Comparison of ENCODE assay signal across 9 mouse cellular contexts in the genomic region with DNA sequence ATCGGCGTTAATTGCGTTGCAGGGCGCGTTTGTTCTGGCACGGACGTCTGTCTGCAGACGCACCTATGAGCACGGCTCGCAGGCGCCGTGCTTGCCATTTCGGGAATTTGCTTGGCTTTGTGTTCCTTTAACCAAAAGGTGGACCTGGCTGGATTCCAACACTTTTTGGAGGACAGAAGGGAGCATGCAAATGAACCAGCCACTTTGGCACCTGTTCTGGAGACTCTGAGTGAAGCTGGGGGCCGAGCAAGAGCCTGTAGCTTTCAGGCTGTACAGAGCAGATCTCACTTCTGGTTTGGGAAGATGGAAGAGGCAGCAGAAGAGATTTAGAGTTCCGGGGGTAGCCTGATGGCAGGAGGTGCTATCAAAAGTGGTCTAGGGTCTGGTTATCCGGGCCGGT.
DNase-seq lines count a peak whose midpoint lies in the region.
"Had no signal": no experiment of that assay in that cellular context is flagged by ENCODE, and none has a peak within 500 bp of the region (broad histone marks: within the 10 kb centered on the region; RNA-seq: fewer than 3 reads in every experiment).

No protein-coding gene starts in this region.

- DNase-seq in layer of hippocampus, adult 11-12 months (ENCODE audit: low spot score) = peak; percentile 20
- no peak for DNase-seq in layer of hippocampus, adult 18-20 months (ENCODE audit: low spot score in 2 of 2)
- DNase-seq in brain, adult 2 months (ENCODE audit: low read depth, low spot score) = peak; percentile 54
- peak; percentile 6 for DNase-seq in cerebellum, adult 11-12 months
- DNase-seq in cerebellum, postnatal 36 days = peak; percentile 35 to 40
- no peak for DNase-seq in gastrocnemius, postnatal 25 days
- DNase-seq in Muller cell, postnatal 12 days (ENCODE audit: inconsistent ontology term) = no peak
- DNase-seq: adrenal gland, postnatal 36 days; thymus, adult 18-20 months had no signal

Comparison
In these comparisons a context has a peak if more than half of its experiments do, and no peak if none do; other contexts are left out.
1. DNase-seq: peak in layer of hippocampus, adult 11-12 months (single experiment), brain, adult 2 months (single experiment), cerebellum, adult 11-12 months (single experiment) and cerebellum, postnatal 36 days (2 of 2); none in layer of hippocampus, adult 18-20 months (0 of 2), gastrocnemius, postnatal 25 days (single experiment) and Muller cell, postnatal 12 days (single experiment).